Mouse (Mus musculus): ENCODE results near the gene Hcls1. TPM values are rescaled to one million over a fixed set of nuclear protein-coding genes. Genes with fewer than 3 reads are reported as not detected.

Hcls1 gene
- polyA plus RNA-seq, 1 experiment from 2014 or later = 13.8 TPM

GRCm38 (mm10) chr16:36989493-36989892 is 54.7 kb downstream of the Hcls1 start:
- H3K4me1 ChIP-seq (ENCODE audit: control insufficient read depth, low read depth, low read length) = no peaks in the 10 kb centered on the region
- 58% methylated on average over 8 of the region's 8 CpGs for WGBS (ENCODE audit: insufficient replicate concordance)

GRCm38 (mm10) chr16:36989999-36990625 is 55.3 kb downstream of the Hcls1 start, which contains the start of gene Fbxo40:
Fbxo40 (minus strand) TSS chr16:36990467.
- Histone ChIP-seq H3K36me3 (ENCODE audit: control insufficient read depth, insufficient read depth) (no peaks in the 10 kb centered on the region), H3K9me3 (replicated peaks; ENCODE audit: control insufficient read depth, low read length) (no peaks in the 10 kb centered on the region), H3K27me3 (ENCODE audit: control insufficient read depth, insufficient read depth, low read depth, low read length) (no peaks in the 10 kb centered on the region), H3K27ac (ENCODE audit: low read length) (no peak within 1 kb of the TSS), H3K4me2 (ENCODE audit: low read depth, low read length) (no peak within 1 kb of the TSS), H3K4me3 (ENCODE audit: low read depth, low read length) (no peak within 1 kb of the TSS), H3K4me1 (ENCODE audit: control insufficient read depth, low read depth, low read length) (no peaks in the 10 kb centered on the region), H3K9ac (ENCODE audit: low read depth, low read length) (no peak within 1 kb of the TSS)
- WGBS (ENCODE audit: insufficient replicate concordance) = 68% methylated on average over 18 of the region's 18 CpGs
- no peak for ATAC-seq (ENCODE audit: low read depth)

More at GRCm38 (mm10) chr16:36989493-36989892, 54.7 kb downstream of the Hcls1 start:
- no peak overlapping the region for H3K4me3 ChIP-seq (ENCODE audit: low read depth, low read length)
- no peak overlapping the region for H3K4me2 ChIP-seq (ENCODE audit: low read depth, low read length)
- no peaks in the 10 kb centered on the region for H3K9me3 ChIP-seq (replicated peaks; ENCODE audit: control insufficient read depth, low read length)
- H3K9ac ChIP-seq (ENCODE audit: low read depth, low read length) = no peak overlapping the region
- no peak for ATAC-seq (ENCODE audit: low read depth)
- no peaks in the 10 kb centered on the region for H3K36me3 ChIP-seq (ENCODE audit: control insufficient read depth, insufficient read depth)
- H3K27me3 ChIP-seq (ENCODE audit: control insufficient read depth, insufficient read depth, low read depth, low read length) = no peaks in the 10 kb centered on the region
- no peak overlapping the region for H3K27ac ChIP-seq (ENCODE audit: low read length)

GRCm38 (mm10) chr16:36997650-36998049 is 62.9 kb downstream of the Hcls1 start:
- no peaks in the 10 kb centered on the region for H3K9me3 ChIP-seq (replicated peaks; ENCODE audit: control insufficient read depth, low read length)
- no peaks in the 10 kb centered on the region for H3K4me1 ChIP-seq (ENCODE audit: control insufficient read depth, low read depth, low read length)
- 40% methylated on average over 6 of the region's 6 CpGs for WGBS (ENCODE audit: insufficient replicate concordance)
- no peak overlapping the region for H3K4me3 ChIP-seq (ENCODE audit: low read depth, low read length)
- H3K27ac ChIP-seq (ENCODE audit: low read length) = no peak overlapping the region
- H3K36me3 ChIP-seq (ENCODE audit: control insufficient read depth, insufficient read depth) = no peaks in the 10 kb centered on the region
- ATAC-seq (ENCODE audit: low read depth) = no peak
- no peak overlapping the region for H3K9ac ChIP-seq (ENCODE audit: low read depth, low read length)
- no peaks in the 10 kb centered on the region for H3K27me3 ChIP-seq (ENCODE audit: control insufficient read depth, insufficient read depth, low read depth, low read length)
- no peak overlapping the region for H3K4me2 ChIP-seq (ENCODE audit: low read depth, low read length)

- ATAC-seq (ENCODE audit: low read depth) = no peak
- Histone ChIP-seq H3K27me3 (ENCODE audit: control insufficient read depth, insufficient read depth, low read depth, low read length) (no peaks in the 10 kb centered on the region), H3K9ac (ENCODE audit: low read depth, low read length) (no peak overlapping the region), H3K4me3 (ENCODE audit: low read depth, low read length) (no peak overlapping the region), H3K4me2 (ENCODE audit: low read depth, low read length) (no peak overlapping the region), H3K9me3 (replicated peaks; ENCODE audit: control insufficient read depth, low read length) (no peaks in the 10 kb centered on the region), H3K36me3 (ENCODE audit: control insufficient read depth, insufficient read depth) (no peaks in the 10 kb centered on the region), H3K4me1 (ENCODE audit: control insufficient read depth, low read depth, low read length) (no peaks in the 10 kb centered on the region), H3K27ac (ENCODE audit: low read length) (no peak overlapping the region)
- WGBS (ENCODE audit: insufficient replicate concordance) = 53% methylated on average over 9 of the region's 9 CpGs
Measured at GRCm38 (mm10) chr16:36999366-36999972, 64.7 kb downstream of the Hcls1 start.

- WGBS (ENCODE audit: insufficient replicate concordance) = 56% methylated on average over 6 of the region's 6 CpGs
- Histone ChIP-seq H3K27me3 (ENCODE audit: control insufficient read depth, insufficient read depth, low read depth, low read length) (no peaks in the 10 kb centered on the region), H3K27ac (ENCODE audit: low read length) (no peak overlapping the region), H3K9ac (ENCODE audit: low read depth, low read length) (no peak overlapping the region), H3K9me3 (replicated peaks; ENCODE audit: control insufficient read depth, low read length) (no peaks in the 10 kb centered on the region), H3K4me3 (ENCODE audit: low read depth, low read length) (no peak overlapping the region), H3K36me3 (ENCODE audit: control insufficient read depth, insufficient read depth) (no peaks in the 10 kb centered on the region), H3K4me1 (ENCODE audit: control insufficient read depth, low read depth, low read length) (peaks cover 10% of the 10 kb centered on the region), H3K4me2 (ENCODE audit: low read depth, low read length) (no peak overlapping the region)
- no peak for ATAC-seq (ENCODE audit: low read depth)
Measured at GRCm38 (mm10) chr16:37009262-37009661, 74.5 kb downstream of the Hcls1 start.

- no peak for ATAC-seq (ENCODE audit: low read depth)
Measured at GRCm38 (mm10) chr16:37010370-37010769, 75.6 kb downstream of the Hcls1 start.

GRCm38 (mm10) chr16:37011061-37011921 is 76.5 kb downstream of the Hcls1 start, which contains the start of gene Polq:
Polq (plus strand) TSS chr16:37011786.
- H3K36me3 ChIP-seq (ENCODE audit: control insufficient read depth, insufficient read depth) = no peaks in the 10 kb centered on the region; the same call in 1 of the 2 replicates
- ATAC-seq (ENCODE audit: low read depth) = peak; percentile 98
- no peaks in the 10 kb centered on the region for H3K9me3 ChIP-seq (replicated peaks; ENCODE audit: control insufficient read depth, low read length)
- no peaks in the 10 kb centered on the region for H3K27me3 ChIP-seq (ENCODE audit: control insufficient read depth, insufficient read depth, low read depth, low read length)
- peaks cover 10% of the 10 kb centered on the region for H3K4me1 ChIP-seq (ENCODE audit: control insufficient read depth, low read depth, low read length)
- H3K27ac ChIP-seq (ENCODE audit: low read length) = peak within 1 kb of the TSS; percentile 53
- H3K4me2 ChIP-seq (ENCODE audit: low read depth, low read length) = peak within 1 kb of the TSS; percentile 76
- H3K4me3 ChIP-seq (ENCODE audit: low read depth, low read length) = peak within 1 kb of the TSS; percentile 96
- peak within 1 kb of the TSS; percentile 90 for H3K9ac ChIP-seq (ENCODE audit: low read depth, low read length)
- 1% methylated on average over 30 of the region's 30 CpGs for whole genome bisulfite sequencing (ENCODE audit: insufficient replicate concordance)

More at GRCm38 (mm10) chr16:37010370-37010769, 75.6 kb downstream of the Hcls1 start:
- Histone ChIP-seq H3K4me2 (ENCODE audit: low read depth, low read length) (peak overlapping the region; percentile 76; the same call in 1 of the 2 replicates), H3K27me3 (ENCODE audit: control insufficient read depth, insufficient read depth, low read depth, low read length) (no peaks in the 10 kb centered on the region), H3K36me3 (ENCODE audit: control insufficient read depth, insufficient read depth) (no peaks in the 10 kb centered on the region), H3K4me3 (ENCODE audit: low read depth, low read length) (no peak overlapping the region), H3K9ac (ENCODE audit: low read depth, low read length) (no peak overlapping the region), H3K4me1 (ENCODE audit: control insufficient read depth, low read depth, low read length) (peaks cover 10% of the 10 kb centered on the region), H3K9me3 (replicated peaks; ENCODE audit: control insufficient read depth, low read length) (no peaks in the 10 kb centered on the region), H3K27ac (ENCODE audit: low read length) (peak overlapping the region; percentile 17; the same call in 1 of the 2 replicates)
- 29% methylated on average over 4 of the region's 4 CpGs for WGBS (ENCODE audit: insufficient replicate concordance)

- under 1% methylated on average over 26 of the region's 26 CpGs for WGBS (ENCODE audit: insufficient replicate concordance)
- peak overlapping the region; percentile 53 for H3K27ac ChIP-seq (ENCODE audit: low read length)
- H3K27me3 ChIP-seq (ENCODE audit: control insufficient read depth, insufficient read depth, low read depth, low read length) = no peaks in the 10 kb centered on the region
- H3K4me3 ChIP-seq (ENCODE audit: low read depth, low read length) = peak overlapping the region; percentile 96
- no peaks in the 10 kb centered on the region for H3K9me3 ChIP-seq (replicated peaks; ENCODE audit: control insufficient read depth, low read length)
- peak overlapping the region; percentile 90 for H3K9ac ChIP-seq (ENCODE audit: low read depth, low read length)
- H3K4me2 ChIP-seq (ENCODE audit: low read depth, low read length) = peak overlapping the region; percentile 76
- H3K4me1 ChIP-seq (ENCODE audit: control insufficient read depth, low read depth, low read length) = peaks cover 10% of the 10 kb centered on the region
- ATAC-seq (ENCODE audit: low read depth) = peak; percentile 57
- H3K36me3 ChIP-seq (ENCODE audit: control insufficient read depth, insufficient read depth) = no peaks in the 10 kb centered on the region; the same call in 1 of the 2 replicates
Measured at GRCm38 (mm10) chr16:37011922-37012289, 77.1 kb downstream of the Hcls1 start.

Measured in liver, embryonic 16.5 days (tissue).